Mouse (Mus musculus): ENCODE results near the gene Gata1. TPM values are rescaled to one million over a fixed set of nuclear protein-coding genes. Genes with fewer than 3 reads are reported as not detected.
"Not testable (repeated sequence)": the region's sequence is repeated elsewhere in the genome, so short reads cannot be mapped to it uniquely, and the experiment has no call there.

Gata1 gene
- total RNA-seq, 2 experiments from 2014 or later: 0.12 to 0.41 TPM

DNA sequence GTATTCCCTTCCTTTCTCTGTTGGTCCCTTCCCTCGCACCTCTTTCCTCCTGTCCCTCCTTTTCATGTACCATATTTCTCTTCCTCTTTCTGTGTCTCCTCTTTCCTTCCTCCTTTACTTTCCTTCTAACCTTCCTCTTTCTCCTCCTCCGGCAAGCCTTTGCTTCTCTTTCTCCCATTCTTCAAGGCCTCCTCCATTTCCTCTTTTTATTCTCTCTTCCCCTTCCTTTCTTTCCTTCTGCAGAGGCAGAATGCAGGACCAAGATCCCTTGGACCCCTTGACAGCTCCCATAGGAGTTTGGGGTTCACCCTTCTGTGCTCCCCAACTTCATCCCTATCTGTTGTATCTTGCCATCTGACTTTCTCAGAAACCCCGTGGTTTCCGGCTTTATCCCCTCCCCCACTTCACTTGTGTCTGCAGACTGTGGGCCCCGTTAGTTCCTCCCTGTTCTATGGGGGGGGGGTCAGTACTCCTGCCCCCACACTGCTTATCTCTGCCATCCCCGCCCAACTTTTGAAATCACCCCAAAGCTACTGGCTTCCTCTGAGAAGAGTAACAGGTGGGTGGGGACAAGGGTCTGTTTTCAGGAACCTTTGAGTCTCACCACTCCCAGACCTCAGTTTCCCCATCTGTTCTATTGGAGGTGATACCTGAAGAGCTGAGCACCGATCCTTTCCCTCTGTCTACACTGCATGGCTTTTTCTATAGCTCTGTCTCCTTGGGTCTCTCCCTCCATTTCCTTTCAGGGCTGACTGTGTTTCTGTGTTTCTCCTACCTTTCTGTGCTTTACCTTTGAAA, 13.8 kb downstream of the Gata1 start:
- no peak for DNase-seq

- DNase-seq: no peak
Measured at GRCm38 (mm10) chrX:7958868-7959267, 19.0 kb downstream of the Gata1 start.

DNA sequence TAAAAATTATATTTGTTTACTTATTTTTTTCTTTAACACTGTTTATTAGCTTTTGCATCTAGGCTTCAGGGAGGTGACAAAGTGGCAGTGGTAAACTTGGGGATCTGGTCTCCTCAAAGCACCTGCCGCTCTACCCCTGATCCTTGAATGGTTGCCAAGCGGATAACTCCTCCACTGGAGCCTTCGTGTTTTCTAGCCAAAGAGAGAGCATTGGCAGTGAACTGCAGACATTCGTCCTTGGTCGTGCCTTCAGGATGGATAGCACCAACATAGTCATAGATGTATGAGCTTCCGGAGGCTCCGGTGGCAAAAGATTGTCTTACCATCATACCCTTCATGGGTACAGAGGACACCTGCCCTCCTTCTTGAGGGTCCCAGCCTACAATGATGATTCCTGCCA, 27.8 kb downstream of the Gata1 start:
- DNase-seq: no peak

- DNase-seq: peak; percentile 84
Measured at GRCm38 (mm10) chrX:7947900-7948492, 29.9 kb downstream of the Gata1 start.

DNA sequence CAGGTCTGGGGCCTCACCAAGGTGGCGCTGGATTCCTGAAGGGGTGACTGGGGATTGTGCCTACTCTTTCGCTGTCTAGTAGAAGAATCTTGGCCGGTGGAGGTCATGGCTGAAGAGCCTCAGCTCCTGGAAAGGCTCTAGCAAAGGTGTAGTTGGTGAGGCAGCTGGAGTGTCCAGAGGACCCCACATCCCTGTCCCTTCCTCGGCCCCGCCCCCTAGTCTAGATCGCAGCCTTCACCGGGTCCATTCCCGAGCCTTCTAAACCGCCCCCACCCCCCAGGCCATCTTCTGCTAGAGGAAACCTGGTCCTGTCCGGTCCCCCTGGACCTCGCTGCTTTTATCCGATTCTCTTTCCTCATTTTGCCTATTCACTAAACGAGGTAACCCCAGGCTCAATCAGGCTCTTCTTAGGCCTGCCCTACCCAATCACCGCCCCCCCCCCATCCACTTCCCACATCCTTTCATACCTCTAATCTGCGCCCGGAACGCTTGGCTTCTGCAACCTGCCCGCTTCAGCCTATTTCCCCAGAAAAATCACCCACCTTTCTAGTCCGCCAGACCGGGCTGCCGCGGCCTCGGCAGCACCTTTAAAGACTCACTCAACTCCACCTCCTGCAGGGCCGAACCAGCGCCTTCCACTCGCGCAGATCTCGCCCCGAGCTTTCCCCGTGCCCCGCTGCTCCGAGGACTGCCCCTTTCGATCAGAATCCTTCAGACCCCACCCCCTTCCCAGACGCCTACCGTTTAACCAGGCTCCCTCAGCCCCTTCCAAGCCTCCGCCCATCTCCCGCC, 30.6 kb downstream of the Gata1 start, which contains the start of gene Hdac6:
Gene Hdac6, minus strand, starts transcription at position 782 of the 792 bp plus-strand sequence.
- no peak for DNase-seq

DNA sequence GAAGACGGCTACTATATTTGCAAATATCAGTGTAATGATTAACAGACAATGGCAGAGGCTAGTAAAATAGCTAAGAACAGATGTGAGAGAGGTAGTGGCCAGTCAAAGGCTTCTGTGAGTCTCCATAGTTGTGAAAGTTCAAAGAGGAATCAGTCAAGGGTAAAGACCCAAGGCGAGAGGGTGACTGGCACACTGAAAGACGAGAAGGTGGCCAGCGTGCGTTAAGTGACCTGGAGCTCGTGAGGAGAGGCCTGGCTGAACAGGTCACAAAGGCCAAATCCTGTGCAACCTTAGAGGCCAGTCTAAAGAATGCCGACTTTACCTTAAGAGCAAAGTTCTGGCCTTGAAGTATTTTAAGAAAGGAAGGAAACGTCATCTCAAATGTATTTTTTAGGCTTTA, 32.3 kb downstream of the Gata1 start:
- no peak for DNase-seq

DNA sequence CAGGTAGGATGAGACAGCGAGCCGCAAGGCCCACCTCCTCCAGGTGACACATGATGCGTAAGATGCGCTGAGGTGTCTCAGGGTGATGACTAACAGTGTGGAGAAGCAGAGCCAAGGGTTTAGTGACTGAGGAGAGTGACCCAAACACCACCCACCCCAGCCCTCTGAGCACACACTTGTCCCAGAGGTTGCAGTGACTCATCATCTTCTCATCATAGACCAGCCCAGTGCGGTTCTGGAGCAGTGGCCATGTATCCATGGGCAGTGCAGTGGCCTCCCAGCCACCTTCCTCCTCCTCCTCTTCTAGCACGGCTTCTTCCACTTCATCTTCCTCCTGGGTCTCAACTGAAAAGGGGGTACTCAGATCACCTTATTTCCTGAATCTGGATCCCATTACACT, 40.2 kb downstream of the Gata1 start:
- DNase-seq: no peak

DNA sequence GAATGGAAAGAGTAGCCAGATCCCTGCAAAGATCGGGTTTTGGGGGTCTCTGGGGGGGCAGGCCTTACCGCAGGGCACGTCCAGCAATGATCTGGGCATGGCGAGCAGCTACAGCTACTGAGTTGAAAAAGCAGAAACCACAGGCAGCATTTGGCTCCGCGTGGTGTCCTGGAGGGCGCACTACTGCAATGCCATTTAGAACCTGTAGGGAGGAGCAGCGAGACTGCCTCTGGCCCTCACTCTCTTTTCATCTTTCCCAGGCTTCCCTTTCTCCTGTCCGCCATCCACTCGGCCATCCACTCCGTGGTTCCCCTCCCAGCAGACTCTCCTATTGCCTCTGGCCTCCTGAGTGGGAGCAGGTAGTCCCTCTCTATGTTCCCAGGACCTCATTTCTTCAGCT, 41.0 kb downstream of the Gata1 start:
- no peak for DNase-seq

GRCm38 (mm10) chrX:7928270-7928790, 49.5 kb downstream of the Gata1 start, which contains the start of gene Eras:
Eras (minus strand) TSS chrX:7928607.
- no peak for DNase-seq

DNA sequence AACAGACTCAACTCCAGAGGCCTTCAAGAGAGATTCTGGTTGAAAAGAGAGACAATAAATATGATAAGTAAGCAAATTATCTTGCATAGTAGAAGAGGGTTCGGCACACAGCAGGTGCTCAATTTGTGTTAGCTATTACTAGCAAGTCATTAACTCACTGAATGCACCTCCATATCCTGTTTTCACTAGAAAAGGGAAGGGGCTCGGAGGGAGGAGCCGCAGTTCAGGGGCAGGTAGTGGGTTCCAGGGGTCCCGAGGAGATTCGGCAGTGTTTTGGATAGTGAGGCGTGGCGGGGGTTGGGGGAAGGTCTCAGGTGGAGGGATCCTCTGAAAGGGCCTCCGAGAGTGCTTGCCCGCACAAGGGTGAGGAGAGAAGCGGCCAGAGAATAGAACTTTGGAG, 50.8 kb downstream of the Gata1 start:
- DNase-seq: no peak

DNA sequence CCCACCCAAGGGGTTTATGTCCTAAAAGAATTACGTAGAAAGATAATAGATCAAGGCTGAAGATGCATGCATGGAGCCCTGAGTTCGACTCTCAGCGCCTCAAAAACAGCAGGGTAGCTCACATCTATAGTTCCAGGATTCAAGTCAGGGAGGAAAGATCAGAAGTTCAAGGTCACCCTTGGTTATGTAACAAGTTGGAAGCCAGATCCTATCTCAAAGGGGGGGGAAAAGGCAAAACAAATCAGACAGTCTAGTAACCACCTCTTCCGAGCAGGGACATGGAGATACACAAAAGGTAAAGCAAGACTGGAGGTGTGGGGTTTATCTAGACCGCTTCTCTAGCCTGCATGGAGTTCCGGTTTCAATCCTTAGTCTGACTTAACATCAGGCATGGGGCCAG, 51.6 kb downstream of the Gata1 start:
- no peak for DNase-seq

DNA sequence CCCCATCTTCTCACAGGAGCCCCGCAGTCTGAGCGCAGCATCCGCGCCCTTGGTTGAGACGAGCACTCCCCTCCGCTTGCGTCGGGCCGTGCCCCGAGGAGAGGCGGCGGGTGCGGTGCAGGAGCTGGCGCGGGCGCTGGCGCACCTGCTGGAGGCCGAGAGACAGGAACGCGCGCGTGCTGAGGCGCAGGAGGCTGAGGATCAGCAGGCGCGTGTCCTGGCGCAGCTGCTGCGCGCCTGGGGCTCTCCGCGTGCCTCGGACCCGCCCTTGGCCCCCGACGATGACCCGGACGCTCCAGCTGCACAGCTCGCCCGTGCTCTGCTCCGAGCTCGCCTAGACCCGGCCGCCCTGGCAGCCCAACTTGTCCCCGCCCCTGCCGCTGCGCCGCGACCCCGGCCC, 55.8 kb downstream of the Gata1 start:
- DNase-seq: no peak

GRCm38 (mm10) chrX:7919601-7920383, 58.1 kb downstream of the Gata1 start, which contains the start of gene Pcsk1n:
Pcsk1n (plus strand) TSS chrX:7919822.
- DNase-seq: no peak

DNA sequence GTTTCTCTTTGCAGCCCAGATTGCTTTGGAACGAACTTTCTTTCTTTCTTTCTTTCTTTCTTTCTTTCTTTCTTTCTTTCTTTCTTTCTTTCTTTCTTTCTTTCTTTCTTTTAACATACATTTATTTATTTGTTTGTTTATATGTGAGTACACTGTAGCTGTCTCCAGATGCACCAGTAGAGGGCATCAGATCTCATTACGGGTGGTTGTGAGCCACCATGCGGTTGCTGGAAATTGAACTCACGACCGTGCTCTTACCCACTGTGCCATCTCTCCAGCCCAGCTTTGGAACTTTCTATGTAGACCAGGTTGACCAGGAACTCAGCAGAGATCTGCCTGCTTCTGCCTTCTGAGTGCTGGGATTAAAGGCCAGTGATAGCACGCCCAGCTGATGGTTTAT, 59.9 kb downstream of the Gata1 start:
- not testable (repeated sequence) for DNase-seq

DNA sequence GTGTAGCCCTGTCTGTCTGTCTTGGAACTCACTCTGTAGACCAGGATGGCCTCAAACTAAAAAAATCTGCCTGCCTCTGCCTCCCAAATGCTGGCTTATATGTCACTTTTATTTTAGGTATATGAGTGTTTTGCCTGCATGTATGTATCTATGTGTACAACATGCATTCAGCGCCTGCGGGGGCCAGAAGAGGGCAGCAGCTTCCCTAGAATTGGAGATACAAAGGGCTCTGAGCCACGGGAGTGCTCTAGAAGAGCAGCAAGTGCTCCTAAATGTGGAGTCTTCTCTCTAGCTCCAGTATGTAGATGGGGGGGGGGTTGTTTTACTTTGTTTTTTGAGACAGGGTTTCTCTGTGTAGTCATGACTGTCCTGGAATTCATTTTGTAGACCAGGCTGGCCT, 62.2 kb downstream of the Gata1 start:
- DNase-seq: not testable (repeated sequence)

DNA sequence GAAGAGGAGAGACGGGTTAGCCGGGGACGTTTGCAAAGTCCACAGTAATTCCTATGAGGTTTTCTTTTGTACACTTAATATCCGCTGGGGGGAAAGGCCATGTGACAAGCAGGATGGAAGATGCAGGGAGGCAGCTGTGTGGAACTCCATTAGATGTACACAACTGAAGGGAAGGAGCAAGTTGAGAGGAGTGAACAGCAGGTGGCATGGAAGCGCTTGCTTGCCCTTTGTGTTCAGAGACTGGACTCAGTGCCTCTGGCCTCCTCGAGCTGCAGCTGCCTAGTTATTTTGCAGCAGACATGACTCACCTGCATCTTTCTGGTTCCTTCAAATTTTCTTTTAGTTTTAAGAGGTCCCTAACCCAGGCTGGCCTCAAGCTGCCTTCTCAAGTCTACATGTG, 67.4 kb downstream of the Gata1 start:
- no peak for DNase-seq

Other genes with a start within 250 kb of the Gata1 start
- gene Praf2, start 249.6 kb downstream of the Gata1 start, total RNA-seq (2021): 10 to 100 TPM in 1 of 2 experiments, 1 to 10 TPM in 1; 8.5 to 12.5 TPM
- gene Ccdc120, start 227.2 kb downstream of the Gata1 start, total RNA-seq (2021): 1 to 10 TPM; 1.0 to 1.5 TPM
- gene Tfe3, start 215.5 kb downstream of the Gata1 start, total RNA-seq (2021): 10 to 100 TPM; 10.5 to 16.7 TPM
- gene Gripap1, start 188.3 kb downstream of the Gata1 start, total RNA-seq (2021): 10 to 100 TPM; 15.3 to 22.7 TPM
- gene Kcnd1, start 155.8 kb downstream of the Gata1 start, total RNA-seq (2021): 1 to 10 TPM; 1.2 to 1.3 TPM
- gene Otud5, start 136.7 kb downstream of the Gata1 start, total RNA-seq (2021): 10 to 100 TPM; 21.3 to 27.8 TPM
- 1 to 10 TPM; 1.1 to 2.4 TPM for gene Pim2, start 99.8 kb downstream of the Gata1 start, total RNA-seq (2021)
- gene Slc35a2, start 94.0 kb downstream of the Gata1 start, total RNA-seq (2021): 10 to 100 TPM in 1 of 2 experiments, 1 to 10 TPM in 1; 10.0 to 14.8 TPM
- 10 to 100 TPM; 32.2 to 38.5 TPM for gene Pqbp1, start 78.8 kb downstream of the Gata1 start, total RNA-seq (2021)
- gene Timm17b, start 78.7 kb downstream of the Gata1 start, total RNA-seq (2021): 10 to 100 TPM; 48.2 to 51.1 TPM
- not detected for gene Gm10491, start 70.2 kb downstream of the Gata1 start, total RNA-seq (2021)
- gene Gm10490, start 68.5 kb downstream of the Gata1 start, total RNA-seq (2021): not detected
- gene Pcsk1n, start 58.2 kb downstream of the Gata1 start, total RNA-seq (2021): under 1 TPM; 0.16 to 0.52 TPM
- not detected for gene Eras, start 49.5 kb downstream of the Gata1 start, total RNA-seq (2021)
- gene Hdac6, start 30.2 kb downstream of the Gata1 start, total RNA-seq (2021): 1 to 10 TPM; 6.4 to 8.0 TPM
- not detected for gene Glod5, start 40.4 kb upstream of the Gata1 start, total RNA-seq (2021)
- 1 to 10 TPM; 6.4 to 8.6 TPM for gene Suv39h1, start 96.7 kb upstream of the Gata1 start, total RNA-seq (2021)
- 1 to 10 TPM; 1.3 to 1.9 TPM for gene Was, start 112.4 kb upstream of the Gata1 start, total RNA-seq (2021)
- gene Wdr13, start 154.8 kb upstream of the Gata1 start, total RNA-seq (2021): 10 to 100 TPM; 21.8 to 25.4 TPM
- 100 to 1,000 TPM; 291 to 335 TPM for gene Rbm3, start 167.8 kb upstream of the Gata1 start, total RNA-seq (2021)
- gene Tbc1d25, start 198.1 kb upstream of the Gata1 start, total RNA-seq (2021): 1 to 10 TPM; 3.5 to 3.6 TPM
- gene Ebp, start 215.4 kb upstream of the Gata1 start, total RNA-seq (2021): 10 to 100 TPM; 17.9 to 18.2 TPM
- 1 to 10 TPM; 3.9 to 5.1 TPM for gene Porcn, start 228.5 kb upstream of the Gata1 start, total RNA-seq (2021)

Measured in gastrocnemius, postnatal 10 days (tissue).